Mouse (Mus musculus): ENCODE measurements around the gene Tmem201. TPM values are rescaled to one million over a fixed set of nuclear protein-coding genes. Genes with fewer than 3 reads are reported as not detected.

Gene Tmem201
- total RNA-seq, 2 experiments from 2014 or later, result 1.2 to 1.9 TPM

DNA sequence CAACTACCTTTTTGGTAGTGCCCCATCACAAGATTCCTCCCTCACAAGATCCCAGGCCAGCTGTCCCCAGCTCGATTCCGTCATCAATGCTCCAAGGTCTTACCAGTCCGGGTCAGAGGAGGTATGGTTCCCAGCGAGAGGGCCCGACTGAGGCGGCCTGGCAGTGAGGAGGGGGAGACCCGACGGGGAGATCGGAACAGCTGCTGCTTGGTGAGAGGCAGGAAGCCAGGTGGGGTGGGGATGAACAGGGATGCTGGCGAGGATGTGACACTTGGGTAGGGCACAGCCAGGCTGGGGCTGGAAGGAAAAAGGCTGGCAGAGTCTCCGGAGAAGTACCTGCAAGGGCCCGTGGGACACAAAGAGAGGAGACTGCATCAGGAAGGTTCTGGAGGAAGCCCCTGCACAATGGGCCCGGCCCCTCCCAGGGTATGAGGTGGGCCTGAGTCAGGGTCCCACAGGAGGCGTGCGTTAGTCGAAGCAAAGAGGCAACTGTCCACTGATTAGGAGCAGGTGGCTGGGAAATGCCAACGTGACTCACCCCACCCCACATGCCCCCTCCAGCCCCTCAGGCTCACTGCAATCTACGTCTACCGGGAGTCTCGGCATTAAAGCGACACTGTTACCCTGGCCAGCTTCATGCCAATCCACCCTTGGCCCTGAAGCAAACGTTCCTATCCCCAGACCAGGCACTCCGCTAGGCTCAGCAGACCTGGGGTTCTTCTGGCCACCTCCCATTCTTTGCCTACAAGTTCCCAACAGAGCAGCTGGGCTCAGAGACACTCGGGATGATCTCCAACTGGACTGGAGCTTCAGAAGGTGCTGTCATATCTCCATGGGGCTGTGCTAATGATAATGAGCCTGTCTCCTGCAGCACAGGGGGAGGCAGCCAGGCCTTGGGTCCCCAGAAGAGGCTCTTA, 15.5 kb downstream of the Tmem201 start:
- ATAC-seq (ENCODE audit: poor library complexity, severe bottlenecking), result no peak

DNA sequence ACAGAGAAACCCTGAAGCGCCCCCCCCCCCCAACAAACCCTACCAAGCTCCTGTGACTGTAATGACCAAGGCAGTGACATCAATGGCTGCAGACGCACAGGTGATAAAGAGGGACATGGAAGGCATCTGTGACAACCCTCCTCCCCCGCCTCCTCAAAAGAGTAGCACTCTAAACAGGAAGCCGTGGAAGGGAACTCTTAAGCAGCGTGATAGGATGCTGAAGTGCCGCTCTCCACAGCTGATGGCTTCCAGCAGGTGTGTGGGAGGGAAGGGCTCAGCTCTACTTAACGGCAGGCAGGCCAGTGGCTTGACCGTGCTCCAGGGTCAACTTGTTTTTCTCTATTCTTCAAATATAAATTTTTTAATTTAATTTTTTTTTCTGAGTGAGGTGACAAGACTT, 16.7 kb downstream of the Tmem201 start:
- ATAC-seq (ENCODE audit: poor library complexity, severe bottlenecking), result no peak

- peak; percentile 59 for ATAC-seq (ENCODE audit: poor library complexity, severe bottlenecking)
These were observed 18.2 kb downstream of the Tmem201 start for GRCm38 (mm10) chr4:149719686-149720085.

GRCm38 (mm10) chr4:149714542-149714941, 23.3 kb downstream of the Tmem201 start:
- no peak for ATAC-seq (ENCODE audit: poor library complexity, severe bottlenecking)

DNA sequence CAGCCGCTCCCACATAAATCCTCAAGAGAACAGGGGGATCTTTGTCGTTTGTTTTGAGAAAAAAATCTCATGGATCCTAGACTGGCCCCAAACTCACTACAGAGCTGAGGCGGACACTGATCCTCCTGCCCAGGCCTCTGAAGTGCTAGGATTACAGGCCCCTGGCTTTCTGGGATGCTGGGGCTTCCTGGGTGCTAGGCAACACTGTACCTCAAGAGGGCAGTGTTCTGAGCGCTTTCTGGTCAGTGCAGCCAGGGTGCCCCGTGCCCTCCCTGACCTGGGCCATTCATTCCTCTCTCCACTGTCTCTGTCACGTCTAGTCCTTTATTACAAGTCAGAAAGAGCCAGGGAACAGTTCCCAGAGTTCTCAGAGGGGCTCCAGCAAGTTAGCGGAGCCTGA, 25.9 kb downstream of the Tmem201 start:
- ATAC-seq (ENCODE audit: poor library complexity, severe bottlenecking), result peak; percentile 51

DNA sequence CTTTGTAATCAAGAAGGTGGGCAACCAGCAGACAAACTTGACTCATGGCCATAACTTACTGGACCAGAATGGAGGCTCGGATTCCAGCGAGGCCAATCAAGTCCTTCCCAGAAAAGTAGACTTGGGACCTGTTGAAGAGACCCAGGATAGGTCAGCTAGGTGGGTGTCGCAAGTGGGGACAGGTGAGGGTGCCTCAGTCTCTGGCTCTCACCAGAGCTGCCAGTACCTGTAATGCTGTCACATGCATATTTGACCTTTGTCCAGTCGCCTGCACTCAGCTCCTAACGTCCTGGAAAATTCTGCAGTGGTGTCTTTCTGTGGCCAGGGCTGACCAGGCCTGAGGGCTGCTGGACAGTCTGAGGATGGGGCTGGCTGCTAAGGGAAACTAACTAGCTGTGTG, 26.4 kb downstream of the Tmem201 start:
- ATAC-seq (ENCODE audit: poor library complexity, severe bottlenecking), result no peak

GRCm38 (mm10) chr4:149710510-149710909, 27.3 kb downstream of the Tmem201 start:
- peak; percentile 98 for ATAC-seq (ENCODE audit: poor library complexity, severe bottlenecking)

DNA sequence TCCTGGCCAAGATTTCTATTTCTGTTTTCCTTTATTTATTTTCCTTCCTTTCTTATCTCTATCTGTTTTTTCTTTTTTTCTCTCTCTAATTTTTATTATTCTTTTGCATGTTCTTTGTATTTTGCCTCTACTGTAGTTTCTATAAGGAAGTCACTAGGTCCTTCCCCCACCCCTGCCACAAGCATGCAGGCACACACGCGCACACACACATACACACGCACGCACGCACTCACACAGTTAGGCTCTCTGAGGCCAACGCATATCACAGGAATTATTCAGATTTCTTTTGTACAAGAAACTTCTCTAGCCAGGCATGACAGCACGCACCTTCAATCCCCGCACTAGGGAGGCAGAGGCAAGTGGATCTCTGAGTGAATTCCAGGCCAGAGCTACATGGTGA, 31.9 kb downstream of the Tmem201 start:
- ATAC-seq (ENCODE audit: poor library complexity, severe bottlenecking), result no peak

- peak; percentile 11; the same call in 1 of the 2 replicates for ATAC-seq (ENCODE audit: poor library complexity, severe bottlenecking)
These were observed 32.5 kb downstream of the Tmem201 start for GRCm38 (mm10) chr4:149705298-149705697.

DNA sequence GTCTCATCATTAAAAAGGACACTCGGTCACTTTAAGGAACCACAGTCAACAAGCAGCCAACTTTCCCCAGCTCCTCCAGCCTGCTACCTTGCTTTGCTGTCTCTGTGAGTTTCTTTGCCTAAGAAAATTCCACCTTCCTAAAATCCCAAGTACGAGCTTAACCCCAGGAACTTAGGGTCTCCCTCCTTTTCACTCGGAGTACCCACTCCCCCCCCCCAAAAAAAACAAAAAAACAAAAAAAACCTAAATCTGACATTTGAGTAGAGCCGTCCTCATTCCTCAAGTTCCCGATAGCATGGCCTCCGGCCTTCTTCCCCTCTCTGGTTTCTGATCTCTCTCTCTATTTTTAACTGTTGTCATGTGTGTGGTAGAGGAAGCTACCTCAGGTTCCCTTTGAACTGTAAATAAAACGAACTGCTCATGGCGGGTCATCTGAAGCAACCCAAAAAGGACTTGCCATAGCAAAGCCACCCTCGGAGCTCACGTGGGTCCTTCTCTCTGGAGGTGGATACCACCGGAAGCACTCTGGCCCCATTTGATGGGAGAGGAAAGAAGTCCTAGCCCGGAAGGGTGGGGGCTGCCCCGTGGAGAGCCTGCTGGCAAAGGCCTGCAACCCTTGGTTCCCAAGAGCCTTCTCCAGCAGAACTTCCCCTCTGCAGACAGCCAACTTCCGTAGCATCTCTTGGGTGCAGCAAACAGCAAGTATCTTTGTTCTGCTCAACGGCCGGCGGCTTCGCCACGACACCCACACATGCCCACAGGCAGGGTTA, 35.4 kb downstream of the Tmem201 start, which contains the start of gene Pik3cd:
TSS of gene Pik3cd (minus strand) at position 362 of the 770 bp plus-strand sequence.
- peak; percentile 56 for ATAC-seq (ENCODE audit: poor library complexity, severe bottlenecking)

DNA sequence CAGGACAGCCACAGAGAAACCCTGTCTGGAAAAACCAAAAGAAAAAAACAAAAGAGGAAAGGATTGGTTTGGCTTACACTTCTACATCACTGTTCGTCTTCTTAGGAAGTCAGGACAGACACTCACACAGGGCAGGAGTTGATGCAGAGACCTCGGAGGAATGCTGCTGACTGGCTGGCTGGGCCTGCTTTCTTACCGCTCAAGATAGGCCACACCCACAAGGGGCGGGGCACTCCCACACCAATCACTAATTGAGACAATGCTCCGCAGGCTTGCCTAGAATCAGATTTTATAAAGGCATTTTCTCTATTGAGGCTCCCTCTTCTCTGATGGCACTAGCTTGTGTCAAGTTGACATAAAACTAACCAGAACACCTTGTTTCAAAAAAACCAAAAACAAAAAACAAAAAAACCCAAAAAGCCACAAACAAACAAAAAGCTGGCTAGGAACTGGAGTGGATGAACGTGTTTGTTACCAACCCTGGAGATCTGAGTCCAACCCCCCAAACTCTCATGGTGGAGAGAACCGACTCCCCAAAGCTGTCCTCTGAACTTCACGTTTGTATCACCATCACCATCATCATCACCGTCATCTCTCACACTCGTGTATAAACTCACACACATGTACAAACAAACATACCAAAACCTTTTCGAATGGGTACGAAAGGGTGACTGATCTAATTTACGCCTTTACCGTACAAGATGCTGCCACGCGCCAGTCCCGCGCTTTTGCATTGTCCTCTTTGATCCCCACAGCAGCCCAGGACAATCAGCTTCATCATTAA, 36.2 kb downstream of the Tmem201 start:
- ATAC-seq (ENCODE audit: poor library complexity, severe bottlenecking), result peak; percentile 25

DNA sequence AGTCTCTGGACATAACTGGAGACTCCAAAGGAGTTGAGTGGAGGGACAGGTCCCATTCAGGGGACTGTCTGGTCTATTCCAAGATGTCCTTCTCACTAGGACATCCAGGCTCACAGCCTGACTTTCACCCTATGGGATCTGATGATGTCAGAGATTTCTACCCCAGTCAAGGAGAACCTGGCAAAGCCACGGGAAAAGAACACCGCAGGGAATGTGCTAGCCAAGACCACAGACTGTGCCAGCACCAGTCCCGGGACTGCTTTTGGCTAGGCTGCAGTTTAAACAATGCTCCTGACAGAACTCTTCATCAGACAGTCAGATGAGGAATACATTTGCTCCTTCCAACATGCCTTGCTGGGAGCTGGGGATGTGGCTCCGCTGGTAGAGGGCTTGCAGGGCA, 37.9 kb downstream of the Tmem201 start:
- ATAC-seq (ENCODE audit: poor library complexity, severe bottlenecking), result no peak

DNA sequence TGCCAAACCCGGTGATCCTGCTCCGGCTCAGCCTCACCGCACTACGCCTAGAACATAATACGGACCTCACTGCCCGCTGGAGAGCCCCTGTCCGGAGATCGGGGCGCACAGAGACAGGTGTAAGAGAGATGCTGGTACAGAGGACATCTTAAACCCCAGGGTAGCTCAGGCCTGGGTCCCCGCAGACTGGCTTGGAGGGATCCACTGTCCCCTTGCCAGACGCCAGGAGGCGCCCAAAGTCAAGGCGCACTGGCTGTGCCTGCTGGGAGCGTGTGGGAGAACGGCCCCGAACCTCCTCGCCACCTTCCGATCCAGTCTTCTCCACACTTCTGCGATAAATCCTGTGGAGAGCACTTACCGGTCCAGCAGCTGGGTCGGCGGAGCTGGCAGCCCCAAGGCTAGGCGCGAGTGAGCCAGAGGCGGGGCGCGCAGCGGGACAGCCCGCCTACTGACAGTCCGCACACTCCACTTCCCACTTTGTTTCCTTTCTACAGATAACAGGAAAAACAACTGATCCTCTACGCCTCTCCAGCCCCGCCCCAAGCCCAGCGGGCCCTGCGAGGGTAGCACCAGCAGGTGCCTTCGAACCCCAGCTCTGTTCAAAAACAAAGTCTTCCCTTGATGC, 39.5 kb downstream of the Tmem201 start:
- ATAC-seq (ENCODE audit: poor library complexity, severe bottlenecking), result peak; percentile 40

GRCm38 (mm10) chr4:149697506-149698196, 40.2 kb downstream of the Tmem201 start:
- ATAC-seq (ENCODE audit: poor library complexity, severe bottlenecking), result peak; percentile 37

- peak; percentile 53 for ATAC-seq (ENCODE audit: poor library complexity, severe bottlenecking)
These were observed 41.5 kb downstream of the Tmem201 start for GRCm38 (mm10) chr4:149696189-149696971.

- no peak for ATAC-seq (ENCODE audit: poor library complexity, severe bottlenecking)
These were observed 46.5 kb downstream of the Tmem201 start for GRCm38 (mm10) chr4:149691368-149691767.

DNA sequence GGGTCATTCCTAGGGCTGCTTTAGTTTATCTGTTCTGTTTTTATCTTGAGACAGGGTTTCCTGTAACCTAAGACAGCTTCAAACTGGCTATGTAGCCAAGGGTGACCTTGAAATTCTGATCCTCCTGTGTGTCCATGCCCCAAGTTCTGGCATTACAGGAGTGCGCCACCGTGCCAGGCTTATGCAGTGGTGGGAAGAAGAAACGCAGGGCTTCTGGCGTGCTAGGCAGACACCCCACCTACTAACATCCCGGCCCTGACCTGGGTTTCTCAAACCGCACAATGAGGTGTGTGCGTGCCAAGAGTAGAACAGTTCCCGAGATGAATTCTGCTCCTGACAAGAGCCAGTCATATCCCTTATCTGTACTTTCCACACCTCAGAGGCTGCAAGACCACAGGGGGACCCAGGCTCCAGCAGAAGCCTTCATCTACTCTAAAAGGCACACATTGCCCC, 47.0 kb downstream of the Tmem201 start:
- no peak for ATAC-seq (ENCODE audit: poor library complexity, severe bottlenecking)

DNA sequence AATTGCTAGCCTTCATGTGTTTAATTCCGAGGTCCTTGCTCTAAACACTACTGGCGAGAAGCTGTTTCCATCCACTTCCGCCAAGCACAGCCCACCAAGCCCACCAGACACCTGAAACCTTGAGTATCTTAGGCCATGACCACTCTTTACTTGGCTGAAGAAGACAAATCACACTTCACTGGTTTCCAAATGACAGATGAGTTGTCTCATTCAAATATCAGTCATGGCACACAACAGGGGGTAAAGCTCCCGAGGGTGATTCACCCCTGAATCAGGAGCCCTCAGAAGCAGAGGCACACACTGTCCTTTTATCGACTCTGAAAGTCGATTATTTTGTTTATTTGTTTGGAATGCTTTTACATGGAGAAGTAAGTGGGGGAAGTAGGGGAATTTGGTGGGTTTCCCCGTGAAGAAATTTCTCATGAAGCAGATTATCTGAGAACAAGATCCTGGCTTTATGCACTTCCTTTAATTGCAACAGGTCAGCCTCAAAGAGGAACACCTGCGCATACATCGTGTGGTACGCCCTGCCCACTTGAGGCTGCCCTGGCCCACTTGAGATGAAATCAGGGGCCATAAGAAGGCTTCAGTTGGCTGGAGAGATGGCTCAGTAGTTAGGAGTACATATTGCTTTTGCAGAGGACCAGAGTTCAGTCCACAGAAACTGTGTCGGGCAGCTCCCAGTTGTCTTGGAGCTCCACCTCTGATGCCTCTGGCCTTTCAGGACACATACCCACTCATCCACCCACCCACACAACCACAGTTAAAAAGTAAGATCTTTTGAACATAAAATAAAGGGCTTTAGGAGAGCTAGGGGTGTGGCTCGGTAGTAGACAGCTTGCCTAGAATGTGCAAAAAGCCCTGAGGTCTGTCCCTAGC, 47.8 kb downstream of the Tmem201 start:
- peak; percentile 85 for ATAC-seq (ENCODE audit: poor library complexity, severe bottlenecking)

All from megakaryocyte, adult 5-6 weeks (primary cell).